Mouse (Mus musculus): ENCODE data around the gene Chrna7. TPM values are rescaled to one million over a fixed set of nuclear protein-coding genes. Genes with fewer than 3 reads are reported as not detected.

Chrna7 gene
- polyA plus RNA-seq, 2 experiments, result 0.02 TPM; not detected in 1

DNA sequence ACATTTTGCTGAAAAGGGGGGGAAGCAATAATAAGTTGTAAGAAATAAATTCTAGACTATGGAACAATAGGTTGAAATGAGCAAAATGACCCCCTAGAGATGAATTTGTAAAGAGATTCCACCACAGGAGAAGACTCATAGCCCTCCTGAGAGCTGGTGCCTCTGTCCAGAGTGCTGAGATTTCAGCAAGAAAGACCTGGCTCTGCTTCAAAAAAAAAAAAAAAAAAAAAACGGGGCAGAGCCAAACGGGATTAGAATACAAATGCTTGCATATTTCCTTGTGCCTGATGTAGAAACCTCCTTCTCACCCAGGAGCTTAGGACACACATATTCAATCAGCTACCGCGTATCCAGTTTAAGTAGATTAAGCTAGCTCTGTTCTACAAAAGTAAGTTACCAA lies 2.9 kb downstream of the Chrna7 start:
- peaks cover 17% of the 10 kb centered on the region for H3K27me3 ChIP-seq (ENCODE audit: control insufficient read depth, insufficient read depth, low read length)
- H3K9me3 ChIP-seq (ENCODE audit: control insufficient read depth, low read length), result no peaks in the 10 kb centered on the region
- no peak overlapping the region for H3K4me2 ChIP-seq (ENCODE audit: low read depth)
- TF ChIP-seq CTCF (IDR thresholded peaks at IDR 0.05; ENCODE audit: low read depth) (no peak), EP300 (IDR thresholded peaks at IDR 0.05; ENCODE audit: low read depth) (no peak)
- DNase-seq (ENCODE audit: low read depth in 3 of 3, low spot score in 3 of 3) (no peak), ATAC-seq (ENCODE audit: insufficient read depth) (no peak)
- no peak overlapping the region for H3K4me3 ChIP-seq (ENCODE audit: insufficient read depth in 1 of 2, low read depth in 2 of 2, low read length in 2 of 2)
- H3K9ac ChIP-seq (replicated peaks), result no peak overlapping the region
- no peaks in the 10 kb centered on the region for H3K4me1 ChIP-seq (replicated peaks; ENCODE audit: control insufficient read depth in 2 of 2, insufficient read depth in 2 of 2, low read length in 1 of 2)
- 21% methylated on average over 4 of the region's 4 CpGs for WGBS (ENCODE audit: insufficient replicate concordance)
- H3K27ac ChIP-seq, result no peak overlapping the region
- H3K36me3 ChIP-seq (replicated peaks; ENCODE audit: control insufficient read depth, insufficient read depth, low read depth), result no peaks in the 10 kb centered on the region

DNA sequence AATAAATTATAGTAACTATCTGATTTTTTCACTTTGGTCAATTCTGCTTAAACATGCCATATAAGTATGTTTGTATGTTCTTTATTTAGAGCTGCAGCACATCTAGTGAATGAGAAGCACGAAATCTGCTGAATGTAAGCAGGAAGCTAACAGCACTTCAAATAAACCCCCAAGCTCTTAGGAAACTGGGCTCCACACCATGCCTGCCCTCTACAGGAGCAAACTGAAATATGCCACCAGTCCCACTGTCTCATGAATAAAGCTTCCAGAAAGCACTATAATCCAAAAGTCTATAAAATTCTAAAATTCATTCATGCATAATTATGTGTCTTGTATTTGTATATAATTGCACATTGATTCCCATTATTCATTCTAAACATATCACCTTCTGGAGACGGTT lies 5.2 kb downstream of the Chrna7 start:
- H3K36me3 ChIP-seq (replicated peaks; ENCODE audit: control insufficient read depth, insufficient read depth, low read depth), result no peaks in the 10 kb centered on the region
- H3K9ac ChIP-seq (replicated peaks), result no peak overlapping the region
- H3K9me3 ChIP-seq (ENCODE audit: control insufficient read depth, low read length), result no peaks in the 10 kb centered on the region
- no peaks in the 10 kb centered on the region for H3K4me1 ChIP-seq (replicated peaks; ENCODE audit: control insufficient read depth in 2 of 2, insufficient read depth in 2 of 2, low read length in 1 of 2)
- peaks cover 10% of the 10 kb centered on the region for H3K27me3 ChIP-seq (ENCODE audit: control insufficient read depth, insufficient read depth, low read length)
- 31% methylated on average over 2 of the region's 2 CpGs for WGBS (ENCODE audit: insufficient replicate concordance)
- no peak overlapping the region for H3K4me2 ChIP-seq (ENCODE audit: low read depth)
- TF ChIP-seq EP300 (IDR thresholded peaks at IDR 0.05; ENCODE audit: low read depth) (no peak), CTCF (IDR thresholded peaks at IDR 0.05; ENCODE audit: low read depth) (no peak)
- no peak for ATAC-seq (ENCODE audit: insufficient read depth)
- no peak for DNase-seq (ENCODE audit: low read depth in 3 of 3, low spot score in 3 of 3)
- no peak overlapping the region for H3K27ac ChIP-seq
- no peak overlapping the region for H3K4me3 ChIP-seq (ENCODE audit: insufficient read depth in 1 of 2, low read depth in 2 of 2, low read length in 2 of 2)

DNA sequence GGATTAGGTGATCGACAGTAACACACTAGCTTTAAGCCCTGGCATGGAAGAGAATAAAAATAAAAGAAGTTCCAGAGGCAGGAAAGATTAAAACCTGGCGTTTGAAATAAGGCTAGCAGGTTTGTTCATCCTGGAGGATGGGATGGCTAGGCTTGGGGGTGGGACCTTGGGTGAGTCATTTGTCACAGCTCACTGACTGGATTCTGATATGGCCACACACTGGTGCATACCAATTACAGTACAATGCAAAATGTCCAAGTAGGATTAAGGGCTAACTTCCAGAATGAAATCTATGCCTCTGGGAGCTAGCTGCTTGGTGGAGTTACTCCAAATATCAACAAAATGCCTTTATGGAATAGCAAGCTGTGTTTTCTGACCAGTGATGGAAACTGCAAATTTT lies 16.8 kb downstream of the Chrna7 start:
- H3K9ac ChIP-seq (replicated peaks), result no peak overlapping the region
- H3K4me3 ChIP-seq (ENCODE audit: insufficient read depth in 1 of 2, low read depth in 2 of 2, low read length in 2 of 2), result no peak overlapping the region
- H3K4me2 ChIP-seq (ENCODE audit: low read depth), result no peak overlapping the region
- no peaks in the 10 kb centered on the region for H3K9me3 ChIP-seq (ENCODE audit: control insufficient read depth, low read length)
- ATAC-seq (ENCODE audit: insufficient read depth) (no peak), DNase-seq (ENCODE audit: low read depth in 3 of 3, low spot score in 3 of 3) (no peak)
- H3K36me3 ChIP-seq (replicated peaks; ENCODE audit: control insufficient read depth, insufficient read depth, low read depth), result no peaks in the 10 kb centered on the region
- H3K27ac ChIP-seq, result no peak overlapping the region
- no peaks in the 10 kb centered on the region for H3K4me1 ChIP-seq (replicated peaks; ENCODE audit: control insufficient read depth in 2 of 2, insufficient read depth in 2 of 2, low read length in 1 of 2)
- WGBS (ENCODE audit: insufficient replicate concordance), result 43% methylated on average over 2 of the region's 2 CpGs
- H3K27me3 ChIP-seq (ENCODE audit: control insufficient read depth, insufficient read depth, low read length), result no peaks in the 10 kb centered on the region
- no peak for TF ChIP-seq CTCF (IDR thresholded peaks at IDR 0.05; ENCODE audit: low read depth)
- no peak for TF ChIP-seq EP300 (IDR thresholded peaks at IDR 0.05; ENCODE audit: low read depth)

DNA sequence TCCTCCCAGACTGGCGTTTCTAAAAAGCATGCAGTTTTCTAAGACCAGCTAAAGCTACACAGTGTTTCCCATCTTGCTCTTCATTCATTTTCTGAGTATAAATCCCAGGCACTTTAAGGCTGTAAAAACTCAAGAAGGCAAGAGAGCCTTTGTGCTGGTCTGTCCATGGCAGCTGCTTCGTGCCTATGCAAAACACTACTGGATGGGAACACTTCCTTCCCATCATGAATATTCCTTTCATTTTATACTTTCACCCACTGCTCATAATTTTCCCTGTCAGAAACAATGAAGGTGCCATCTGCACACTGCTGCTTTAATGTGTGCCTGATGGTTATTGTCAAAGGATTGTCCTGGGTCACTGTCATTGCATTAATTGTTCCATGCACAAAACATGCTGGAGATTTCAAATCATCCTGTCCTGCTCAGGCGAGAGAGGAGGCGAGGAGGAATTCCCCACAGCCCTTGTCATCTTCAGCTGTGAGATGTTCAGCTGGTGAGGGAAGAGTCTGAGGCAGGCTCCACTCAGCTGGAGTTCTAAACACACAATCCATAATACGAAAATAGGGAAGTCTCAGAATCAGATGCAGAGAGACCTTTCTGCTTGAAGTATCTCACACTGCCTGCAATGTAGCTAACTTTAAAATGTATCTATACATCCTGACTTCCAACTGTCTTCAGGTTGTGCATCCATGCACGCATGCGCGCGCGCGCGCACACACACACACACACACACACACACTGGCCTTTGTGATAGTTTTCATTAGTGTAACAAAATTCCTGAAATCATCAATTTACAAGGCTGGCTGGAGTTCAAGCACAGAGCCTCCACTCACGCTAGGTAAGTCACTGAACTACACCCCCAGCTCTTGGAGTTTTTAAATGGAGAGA lies 22.5 kb downstream of the Chrna7 start:
- no peak overlapping the region for H3K4me3 ChIP-seq (ENCODE audit: insufficient read depth in 1 of 2, low read depth in 2 of 2, low read length in 2 of 2)
- no peak overlapping the region for H3K9ac ChIP-seq (replicated peaks)
- H3K36me3 ChIP-seq (replicated peaks; ENCODE audit: control insufficient read depth, insufficient read depth, low read depth), result no peaks in the 10 kb centered on the region
- WGBS (ENCODE audit: insufficient replicate concordance), result 69% methylated on average over 13 of the region's 13 CpGs
- no peaks in the 10 kb centered on the region for H3K27me3 ChIP-seq (ENCODE audit: control insufficient read depth, insufficient read depth, low read length)
- H3K27ac ChIP-seq, result no peak overlapping the region
- no peak for ATAC-seq (ENCODE audit: insufficient read depth)
- TF ChIP-seq EP300 (IDR thresholded peaks at IDR 0.05; ENCODE audit: low read depth) (no peak), CTCF (IDR thresholded peaks at IDR 0.05; ENCODE audit: low read depth) (no peak)
- DNase-seq (ENCODE audit: low read depth in 3 of 3, low spot score in 3 of 3), result no peak
- H3K9me3 ChIP-seq (ENCODE audit: control insufficient read depth, low read length), result no peaks in the 10 kb centered on the region
- H3K4me2 ChIP-seq (ENCODE audit: low read depth), result no peak overlapping the region
- no peaks in the 10 kb centered on the region for H3K4me1 ChIP-seq (replicated peaks; ENCODE audit: control insufficient read depth in 2 of 2, insufficient read depth in 2 of 2, low read length in 1 of 2)

DNA sequence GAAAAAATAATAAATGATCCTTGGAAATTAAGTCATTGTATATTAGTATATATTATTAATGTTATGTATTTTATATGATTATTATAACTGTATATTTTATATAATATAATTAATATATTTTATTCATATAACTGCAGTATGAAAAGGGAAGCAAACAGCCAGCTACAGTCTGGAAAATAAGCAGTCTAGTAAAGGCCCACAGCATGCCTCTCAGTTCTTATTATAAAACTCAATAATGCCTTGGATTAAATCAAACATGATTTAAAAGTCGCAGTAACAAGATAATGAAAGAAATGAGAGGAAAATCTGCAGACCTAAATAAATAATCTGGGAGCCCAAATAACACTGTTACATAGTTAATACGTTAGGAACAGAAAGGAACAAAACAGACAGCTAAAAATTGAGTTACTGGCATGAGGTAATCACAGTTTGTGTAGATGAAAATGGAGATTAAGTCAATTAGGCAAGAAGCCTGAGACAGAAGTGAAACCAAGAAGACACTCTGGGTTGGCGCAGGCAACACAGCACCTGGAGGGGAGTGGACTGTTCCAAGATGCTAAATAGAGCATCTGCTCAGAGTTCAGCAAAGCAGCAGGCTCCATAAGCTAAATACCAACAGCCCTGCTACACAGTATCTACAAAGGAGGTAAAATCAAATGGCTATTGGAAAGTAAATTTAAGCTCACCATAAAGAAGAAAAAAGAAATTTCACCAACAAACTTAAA lies 42.1 kb downstream of the Chrna7 start:
- Histone ChIP-seq H3K4me2 (ENCODE audit: low read depth) (no peak overlapping the region), H3K27ac (no peak overlapping the region), H3K4me3 (ENCODE audit: insufficient read depth in 1 of 2, low read depth in 2 of 2, low read length in 2 of 2) (no peak overlapping the region), H3K9ac (replicated peaks) (no peak overlapping the region), H3K36me3 (replicated peaks; ENCODE audit: control insufficient read depth, insufficient read depth, low read depth) (no peaks in the 10 kb centered on the region), H3K4me1 (replicated peaks; ENCODE audit: control insufficient read depth in 2 of 2, insufficient read depth in 2 of 2, low read length in 1 of 2) (no peaks in the 10 kb centered on the region), H3K27me3 (ENCODE audit: control insufficient read depth, insufficient read depth, low read length) (no peaks in the 10 kb centered on the region), H3K9me3 (ENCODE audit: control insufficient read depth, low read length) (no peaks in the 10 kb centered on the region)
- no peak for ATAC-seq (ENCODE audit: insufficient read depth)
- no peak for DNase-seq (ENCODE audit: low read depth in 3 of 3, low spot score in 3 of 3)
- TF ChIP-seq CTCF (IDR thresholded peaks at IDR 0.05; ENCODE audit: low read depth) (no peak), EP300 (IDR thresholded peaks at IDR 0.05; ENCODE audit: low read depth) (no peak)
- 45% methylated on average over 3 of the region's 3 CpGs for WGBS (ENCODE audit: insufficient replicate concordance)

All from liver, embryonic 14.5 days (tissue).